ENCODE assay signal across 8 mouse cellular contexts in genomic region chr5:99708706-99709105, GRCm38 (mm10). TPM values are rescaled to one million over a fixed set of nuclear protein-coding genes. Genes with fewer than 3 reads are reported as not detected.
DNase-seq lines count a peak whose midpoint lies in the region; ATAC-seq lines count a peak whose summit lies in the region.

No protein-coding gene starts in this region.

- intact Hi-C loops in gastrocnemius, postnatal 14 days (cut with DNase I; ENCODE audit: low total_unique reads) = no loop called here
- intact Hi-C loops in gastrocnemius, postnatal 36 days (cut with DNase I) = loop anchor here (10.0 kb wide), 1 partner anchor 464 kb away; no protein-coding TSS in a partner anchor

- peak; percentile 5 to 30 for DNase-seq in adrenal gland, adult (ENCODE audit: inconsistent age in 2 of 2, low spot score in 1 of 2)
- no peak for DNase-seq in adrenal gland, adult 8-10 months
- peak; percentile 4 to 34 for DNase-seq in kidney, postnatal 36 days
- no peak for DNase-seq in kidney, adult 11 months
- DNase-seq in ES-CJ7 (ENCODE audit: low read depth, low spot score) = peak; percentile 54
- DNase-seq in gastrocnemius, postnatal 14 days = no peak
- DNase-seq in gastrocnemius, postnatal 36 days = no peak

- ATAC-seq in granulocyte monocyte progenitor cell, adult 5-6 weeks (replicated peaks; ENCODE audit: poor library complexity, severe bottlenecking) = 0 out of 2 replicates have a peak, but pooled peaks have one; percentile 25

RNA-seq across cellular contexts. Expression of gene Rasgef1b, which starts 20.2 kb away (rescaled TPM):
- 10 to 100 TPM in 3 of 4 experiments, 1 to 10 TPM in 1; 9.8 to 14.6 (median 11.0) TPM for total RNA-seq in adrenal gland, adult 8-10 months (2022)
- total RNA-seq in granulocyte monocyte progenitor cell, adult 5-6 weeks (2014; fragmentation: Nextera tagmentation) = 0.28 and 0.49 TPM in 2 replicates
- 2.3 and 3.8 TPM in 2 replicates for total RNA-seq in granulocyte monocyte progenitor cell, adult 5-6 weeks (2017)
- total RNA-seq in gastrocnemius, postnatal 14 days (2021) = 1 to 10 TPM; 1.2 to 1.7 TPM
- under 1 TPM; 0.36 to 0.37 TPM for total RNA-seq in gastrocnemius, postnatal 36 days (2021)

Comparison
In these comparisons a context has a peak if more than half of its experiments do, and no peak if none do; other contexts are left out.
1. DNase-seq: peak in adrenal gland, adult (2 of 2), kidney, postnatal 36 days (2 of 2) and ES-CJ7 (single experiment); none in adrenal gland, adult 8-10 months (single experiment), kidney, adult 11 months (single experiment), gastrocnemius, postnatal 14 days (single experiment) and gastrocnemius, postnatal 36 days (0 of 2).